Mouse (Mus musculus) fat pad, adult 2 months (tissue): ENCODE results near the gene Foxo1.

Source experiments
- DNase-seq: peaks from one replicate; pipeline ENCODE4 v3.0.0-alpha.2; 2011; ENCODE audit warnings: low read depth, low spot score; ENCODE audit errors: extremely low read depth

Gene Foxo1

DNA sequence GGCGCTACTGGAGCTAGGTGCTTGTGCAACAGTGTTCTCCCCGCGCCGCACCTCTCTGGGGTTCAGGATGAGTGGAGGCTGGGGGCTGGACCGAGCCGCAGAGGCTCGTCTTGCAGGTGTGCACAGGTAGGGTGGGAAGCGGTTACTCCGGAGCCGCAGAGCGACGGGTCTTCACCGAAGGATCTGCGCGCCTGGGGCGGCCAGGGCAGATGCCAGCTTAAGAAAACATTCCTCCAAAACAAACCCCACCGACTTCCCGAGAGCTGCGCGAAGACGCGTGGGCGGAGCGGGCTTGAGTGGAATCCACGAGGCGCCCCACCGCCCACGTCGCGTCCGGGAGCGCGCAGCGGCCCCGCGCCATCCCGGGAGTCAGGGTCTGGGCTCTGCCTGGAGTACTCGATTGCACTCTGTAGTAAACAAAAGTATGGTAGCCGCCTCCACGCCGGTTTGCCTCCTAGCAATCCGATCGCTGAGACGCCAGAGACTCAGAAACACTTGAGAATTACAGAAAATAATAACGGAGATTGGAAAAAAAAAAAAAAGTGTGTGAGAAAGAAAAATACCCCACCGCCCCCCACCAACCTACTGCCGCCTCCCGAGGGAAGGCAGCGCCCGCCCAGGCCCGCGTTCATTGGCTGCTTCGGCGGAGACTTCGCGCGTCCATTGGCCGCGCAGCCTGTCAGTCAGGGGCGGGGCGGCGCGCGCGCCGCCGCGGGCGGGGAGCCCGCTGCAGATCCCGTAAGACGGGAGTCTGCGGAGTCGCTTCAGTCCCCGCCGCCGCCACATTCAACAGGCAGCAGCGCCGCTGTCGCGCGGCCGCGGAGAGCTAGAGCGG is at the start of gene Foxo1:
TSS of gene Foxo1 (plus strand) at position 685 of the 835 bp plus-strand sequence.
- DNase-seq: no peak

DNA sequence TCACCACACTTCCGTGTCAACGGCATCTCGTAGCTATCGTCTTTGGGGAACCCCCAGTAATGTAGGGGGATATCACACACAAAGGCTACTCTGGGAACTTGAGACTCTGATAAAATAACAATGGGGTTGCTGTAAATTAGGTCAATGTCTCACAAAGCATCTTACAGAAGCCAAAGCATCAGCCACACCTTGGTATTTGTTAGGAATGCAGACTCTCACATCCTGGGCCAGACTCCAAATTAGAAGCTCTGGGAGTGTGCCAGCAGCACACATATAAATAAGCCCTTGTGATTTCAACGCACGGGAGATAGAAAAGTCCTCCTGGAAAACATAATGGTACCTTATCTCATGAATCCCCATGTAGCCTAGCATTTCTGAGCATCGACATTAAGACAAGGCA is 49.3 kb upstream of the Foxo1 start:
- no peak for DNase-seq

DNA sequence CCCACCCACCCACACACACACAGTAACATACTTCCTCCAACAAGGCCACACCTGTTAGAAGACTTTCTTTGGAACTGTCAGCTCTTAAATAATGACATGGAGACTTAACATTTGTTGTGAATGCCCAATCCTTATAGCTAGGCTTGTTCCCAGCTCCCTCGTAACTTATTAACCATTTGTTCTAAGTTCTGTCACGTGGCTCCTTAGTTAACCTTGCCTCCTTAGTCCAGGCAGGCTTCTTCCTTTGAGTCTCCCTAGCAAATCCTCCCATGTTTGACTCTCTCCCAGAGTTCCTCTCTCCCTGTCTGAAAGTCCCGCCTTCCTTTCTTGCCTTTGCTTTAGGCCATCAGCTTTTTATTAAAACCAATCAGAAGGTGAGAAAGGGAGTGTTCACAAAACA is 47.1 kb upstream of the Foxo1 start:
- DNase-seq: no peak

- no peak for DNase-seq
These were observed 46.2 kb upstream of the Foxo1 start for GRCm38 (mm10) chr3:52221931-52222330.

- DNase-seq: no peak
These were observed 31.6 kb upstream of the Foxo1 start for GRCm38 (mm10) chr3:52236488-52236887.

- DNase-seq: no peak
These were observed 31.0 kb upstream of the Foxo1 start for GRCm38 (mm10) chr3:52237136-52237535.

- DNase-seq: no peak
These were observed 27.1 kb upstream of the Foxo1 start for GRCm38 (mm10) chr3:52241062-52241461.

DNA sequence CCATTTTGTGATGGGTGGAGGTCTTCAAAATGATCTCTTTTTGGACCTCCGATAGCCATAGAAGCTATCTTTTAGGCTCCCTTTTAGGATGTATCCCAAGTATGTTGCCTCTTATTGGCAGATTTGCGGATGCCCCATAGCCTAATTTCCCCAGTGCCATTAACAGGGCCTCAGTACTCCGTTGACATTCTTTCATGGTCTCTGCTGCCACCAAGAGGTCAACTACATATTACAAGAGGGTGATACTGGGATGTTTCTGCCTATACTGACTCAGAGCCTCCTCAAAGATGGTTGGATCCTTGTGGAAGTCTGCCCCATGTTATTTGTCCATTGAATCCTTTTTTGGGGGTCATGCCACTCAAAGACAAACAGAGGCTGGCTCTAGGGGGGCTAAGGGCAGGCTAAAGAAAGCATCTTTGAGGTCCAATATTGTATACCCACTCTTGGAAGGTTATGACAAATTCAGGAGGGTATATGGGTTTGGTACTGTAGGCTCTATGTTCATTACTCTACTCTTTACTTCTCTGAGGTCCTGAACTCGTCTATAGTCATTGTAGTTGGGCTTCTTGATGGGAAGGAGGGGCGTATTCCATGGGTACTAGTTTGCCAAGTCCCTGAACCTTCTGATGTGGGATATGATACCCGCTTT is 25.6 kb upstream of the Foxo1 start:
- DNase-seq: no peak

DNA sequence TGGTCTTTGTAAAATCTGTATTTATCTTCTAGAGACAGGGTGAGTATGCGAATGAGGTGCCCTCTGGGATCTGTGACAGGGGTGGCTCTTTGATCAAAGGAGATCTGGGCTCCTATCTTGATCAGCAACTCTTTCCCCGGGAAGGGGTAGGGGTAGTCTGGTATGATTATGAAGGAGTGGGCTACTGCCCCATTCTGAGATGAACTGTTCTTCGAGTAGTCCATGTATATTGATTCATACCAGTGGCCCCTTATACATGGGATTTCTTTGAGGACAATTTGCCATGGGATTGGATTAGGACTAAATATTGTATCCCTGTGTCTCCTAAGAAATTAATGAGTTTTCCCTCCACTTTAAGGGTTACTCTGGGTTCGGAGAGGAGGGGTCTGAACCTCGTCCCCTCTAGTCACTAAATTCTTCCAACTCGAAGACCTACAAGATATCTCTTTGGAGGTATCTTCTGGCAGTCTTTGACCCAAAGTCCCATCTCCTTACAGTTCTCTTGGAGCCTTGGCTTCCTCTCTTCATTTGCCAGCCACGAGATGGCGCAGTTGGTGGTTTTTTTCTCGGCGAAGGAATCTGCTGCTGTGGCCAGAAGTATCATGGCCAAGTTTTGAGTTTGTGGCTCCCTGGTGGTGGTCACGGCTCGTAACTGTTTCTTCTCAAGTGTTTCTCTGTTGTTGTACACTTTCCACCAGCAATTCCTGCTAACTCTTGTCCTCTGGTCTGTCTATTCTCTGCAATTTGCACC is 24.7 kb upstream of the Foxo1 start:
- no peak for DNase-seq

DNA sequence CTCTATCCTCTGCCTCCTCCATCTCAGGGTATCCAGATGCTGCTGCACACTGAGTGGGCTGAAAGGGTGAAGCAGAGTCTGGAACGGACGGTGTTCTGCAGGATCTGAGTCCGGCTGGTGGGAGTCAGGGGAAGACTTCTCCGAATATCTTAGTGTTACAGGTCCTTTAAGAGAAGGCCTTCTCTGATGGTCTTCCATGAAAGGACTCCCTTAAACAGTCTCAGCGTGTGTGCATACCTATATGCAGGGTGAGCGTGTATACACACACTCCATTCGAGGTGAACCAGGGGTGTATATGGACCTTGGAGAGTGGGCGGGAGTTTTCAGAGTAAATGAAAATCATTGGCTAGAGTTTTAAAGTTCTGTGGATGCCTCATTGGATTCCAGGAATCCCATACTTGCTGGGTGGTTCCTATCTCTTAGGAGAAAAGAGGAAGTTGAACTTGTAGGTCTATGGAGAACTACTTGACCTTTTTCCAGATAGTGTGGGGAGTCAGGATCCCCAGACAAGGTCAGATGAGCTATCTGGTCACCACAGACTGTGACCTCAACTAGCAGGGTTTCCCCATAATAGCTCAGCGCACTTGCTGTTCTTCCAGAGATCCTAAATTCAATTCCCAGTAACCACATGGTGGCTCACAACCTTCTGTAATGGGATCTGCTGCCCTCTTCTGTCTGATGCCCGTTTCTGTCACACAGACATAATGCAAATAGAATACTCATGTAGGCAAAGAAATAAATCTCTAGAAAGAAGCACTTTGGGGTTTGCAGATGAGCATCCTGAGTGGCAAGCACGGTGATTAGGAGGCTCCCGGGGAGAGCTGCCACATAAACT is 21.9 kb upstream of the Foxo1 start:
- DNase-seq: no peak

DNA sequence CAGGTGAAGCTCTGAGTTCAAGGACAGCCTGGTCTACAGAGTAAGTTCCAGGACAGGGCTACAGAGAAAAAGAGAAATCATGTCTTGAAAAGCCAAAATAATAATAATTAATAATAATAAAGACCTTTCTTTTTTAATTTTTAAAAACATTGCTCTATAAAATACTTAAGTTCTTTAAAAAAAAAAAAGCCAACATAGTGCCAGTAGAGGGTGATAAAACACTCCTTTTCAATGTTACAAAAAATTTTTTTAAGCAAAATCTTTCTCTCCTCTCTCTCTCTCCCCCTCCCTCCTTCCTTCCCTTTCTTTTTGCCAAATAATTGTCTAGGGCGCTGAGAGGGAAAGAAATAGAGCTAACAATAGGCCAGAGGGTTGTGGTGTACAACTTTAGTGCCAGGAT is 17.0 kb upstream of the Foxo1 start:
- DNase-seq: no peak

- DNase-seq: no peak
These were observed 14.3 kb upstream of the Foxo1 start for GRCm38 (mm10) chr3:52253656-52254461.

DNA sequence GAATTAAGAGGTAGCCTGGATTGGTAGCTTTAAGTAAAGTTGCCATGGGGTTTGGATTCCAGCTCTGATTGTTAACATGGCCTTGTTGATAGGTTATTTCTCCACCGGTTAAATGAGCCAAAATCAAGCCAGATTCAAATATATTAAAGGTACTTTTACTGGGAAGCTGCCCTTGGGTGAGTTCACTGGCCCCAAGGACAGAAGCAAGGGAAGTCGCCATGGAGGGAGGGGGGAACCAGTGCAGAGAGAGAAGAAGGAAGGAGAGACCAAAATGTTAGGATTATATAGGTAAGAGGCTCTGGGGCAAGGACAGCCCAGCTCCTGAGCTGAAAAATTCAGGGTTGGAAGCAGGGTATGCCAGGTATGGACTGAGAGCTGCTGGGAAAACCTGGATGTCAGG is 13.6 kb upstream of the Foxo1 start:
- DNase-seq: no peak

GRCm38 (mm10) chr3:52257782-52258441 is 10.2 kb upstream of the Foxo1 start:
- DNase-seq: no peak

GRCm38 (mm10) chr3:52258532-52258931 is 9.6 kb upstream of the Foxo1 start:
- no peak for DNase-seq

- DNase-seq: no peak
These were observed 5.5 kb upstream of the Foxo1 start for GRCm38 (mm10) chr3:52262431-52263161.

GRCm38 (mm10) chr3:52264354-52264753 is 3.8 kb upstream of the Foxo1 start:
- no peak for DNase-seq

- no peak for DNase-seq
These were observed 1.5 kb upstream of the Foxo1 start for GRCm38 (mm10) chr3:52266606-52267160.

- DNase-seq: no peak
These were observed 864 bp upstream of the Foxo1 start for GRCm38 (mm10) chr3:52267293-52267651.
